Mouse (Mus musculus) midbrain, embryonic 15.5 days (tissue): ENCODE results near the gene Scgb2b11. TPM values are rescaled to one million over a fixed set of nuclear protein-coding genes. Genes with fewer than 3 reads are reported as not detected.
"Not testable (repeated sequence)": the region's sequence is repeated elsewhere in the genome, so short reads cannot be mapped to it uniquely, and the experiment has no call there.

Experiments used
- ATAC-seq: fragments of 200-750 bp; cut with Nextera tagmentation; replicated peaks from 2 replicates; pipeline ENCODE4 v1.8.0; 2017; ENCODE audit warnings: moderate TSS enrichment
- H3K27ac ChIP-seq: fragments of 300-500 bp; sonication (generic); 2 replicates; pipeline ENCODE4 v1.5.1; 2015; ENCODE audit warnings: mild to moderate bottlenecking, inconsistent platforms
- H3K27me3 ChIP-seq: fragments of 300-500 bp; sonication (generic); replicated peaks from 2 replicates; pipeline ENCODE4 v1.6.1; 2015; ENCODE audit warnings: inconsistent platforms
- H3K36me3 ChIP-seq: fragments of 300-500 bp; sonication (generic); replicated peaks from 2 replicates; pipeline ENCODE4 v1.6.1; 2015; ENCODE audit warnings: inconsistent platforms
- H3K4me1 ChIP-seq: fragments of 300-500 bp; sonication (generic); 2 replicates; pipeline ENCODE4 v1.6.1; 2015; ENCODE audit warnings: inconsistent platforms
- H3K4me2 ChIP-seq: fragments of 300-500 bp; sonication (generic); 2 replicates; pipeline ENCODE4 v1.6.1; 2015; ENCODE audit warnings: inconsistent platforms, mild to moderate bottlenecking, moderate library complexity
- H3K4me3 ChIP-seq: fragments of 300-500 bp; sonication (generic); 2 replicates; pipeline ENCODE4 v1.5.1; 2015; ENCODE audit warnings: mild to moderate bottlenecking, inconsistent platforms
- H3K9ac ChIP-seq: fragments of 300-500 bp; sonication (generic); 2 replicates; pipeline ENCODE4 v1.6.1; 2015; ENCODE audit warnings: mild to moderate bottlenecking, inconsistent platforms
- H3K9me3 ChIP-seq: fragments of 300-500 bp; sonication (generic); 2 replicates; pipeline ENCODE4 v1.6.1; 2016; ENCODE audit warnings: inconsistent platforms
- WGBS: fragments of 180-500 bp; shearing (Covaris S2); methylation state at CpG from one replicate; pipeline ENCODE4 v1.1.7; 2015; ENCODE audit warnings: mixed read lengths; 5-methylcytosine and 5-hydroxymethylcytosine counted together
- polyA plus RNA-seq: library from polyadenylated mRNA; unstranded; fragments of >200 nt; fragmentation: Nextera tagmentation; extraction: Ambion mirVana; gene quantifications from 2 replicates; pipeline ENCODE4 v1.2.1, GENCODE M21; 2015

Gene Scgb2b11
- not detected in 2 replicates for polyA plus RNA-seq

DNA sequence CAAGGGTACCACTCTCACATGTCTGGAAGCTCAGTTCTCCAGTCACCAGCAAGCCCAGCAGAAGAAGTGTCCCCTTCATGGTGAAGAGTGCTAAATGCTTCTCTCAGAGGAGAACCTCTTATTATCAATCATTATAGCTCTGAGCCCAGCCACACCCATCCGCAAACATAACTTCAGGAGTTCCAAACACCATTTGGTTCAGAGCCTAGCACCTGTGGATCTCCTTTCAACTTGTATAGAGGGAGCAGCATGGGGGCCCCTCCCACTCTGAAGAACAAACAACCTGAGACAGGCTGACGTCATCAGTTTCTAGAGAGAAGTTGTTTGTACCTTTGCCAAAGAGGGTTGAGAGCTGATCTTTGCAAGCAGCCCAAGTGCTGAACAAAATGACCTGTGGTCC lies at the start of gene Scgb2b11:
TSS of gene Scgb2b11 (minus strand) at position 101 of the 400 bp plus-strand sequence.
- H3K9ac ChIP-seq, H3K27me3 ChIP-seq, H3K4me1 ChIP-seq, H3K9me3 ChIP-seq, H3K4me2 ChIP-seq, H3K4me3 ChIP-seq, ATAC-seq, H3K36me3 ChIP-seq, H3K27ac ChIP-seq: not testable (repeated sequence)
- WGBS = 87% methylated on average over 2 of the region's 2 CpGs

DNA sequence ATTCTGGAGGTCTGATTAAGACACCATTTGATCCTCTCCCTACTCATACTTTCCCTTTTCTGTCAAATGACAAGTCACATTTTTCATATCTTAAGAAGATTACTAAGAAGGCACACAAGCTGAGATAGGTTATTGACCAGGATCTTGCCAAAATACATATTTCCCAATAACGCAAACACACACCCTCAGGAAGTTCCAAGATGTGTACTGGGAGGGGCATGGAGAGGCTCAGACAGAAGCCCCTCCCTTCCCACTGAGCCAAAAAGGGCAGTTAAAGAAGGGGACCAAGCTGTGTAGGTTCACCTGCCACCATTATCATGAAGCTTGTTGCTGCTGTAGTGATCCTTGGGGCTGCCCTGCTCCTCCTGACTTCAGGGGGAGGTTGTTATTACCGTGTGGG lies 11.6 kb upstream of the Scgb2b11 start, which contains the start of gene Scgb1b11:
TSS of gene Scgb1b11 (plus strand) at position 301 of the 400 bp plus-strand sequence.
- H3K36me3 ChIP-seq, H3K4me3 ChIP-seq, H3K4me1 ChIP-seq, H3K9ac ChIP-seq, H3K27me3 ChIP-seq, ATAC-seq, H3K9me3 ChIP-seq, H3K27ac ChIP-seq, H3K4me2 ChIP-seq: not testable (repeated sequence)
- WGBS = no CpG with 5 or more reads among the region's 2 CpGs

Other genes starting within 250 kb of the Scgb2b11 start
- not detected in 2 replicates for gene Scgb1b10, start 110.3 kb downstream of the Scgb2b11 start, polyA plus RNA-seq
- not detected in 2 replicates for gene Scgb1b11, start 11.7 kb upstream of the Scgb2b11 start, polyA plus RNA-seq
- not detected in 2 replicates for gene Scgb2b12, start 116.1 kb upstream of the Scgb2b11 start, polyA plus RNA-seq
- not detected in 2 replicates for gene Scgb1b12, start 123.0 kb upstream of the Scgb2b11 start, polyA plus RNA-seq
- gene Scgb1b29, start 230.4 kb upstream of the Scgb2b11 start, polyA plus RNA-seq = not detected in 2 replicates